Mouse (Mus musculus): ENCODE measurements around the gene Fbxo11.

- no peak for TF ChIP-seq POLR2A (IDR thresholded peaks at IDR 0.05; ENCODE audit: borderline replicate concordance, extremely low read depth, insufficient read depth, insufficient read length, poor library complexity, severe bottlenecking)
- 0 out of 2 replicates have a peak, but pooled peaks have one; percentile 24 for TF ChIP-seq CTCF (IDR thresholded peaks at IDR 0.05; ENCODE audit: borderline replicate concordance, extremely low read depth, insufficient read depth, insufficient read length)
These were observed 106.8 kb downstream of the Fbxo11 start for GRCm38 (mm10) chr17:87958283-87958682.
